Mouse (Mus musculus) MEL (cell line): ENCODE results near the gene Sardh. TPM values are rescaled to one million over a fixed set of nuclear protein-coding genes. Genes with fewer than 3 reads are reported as not detected.

ENCODE experiments used
- DNase-seq: peaks from one replicate; pipeline ENCODE4 v3.0.0; 2011; ENCODE audit warnings: low read depth, low spot score
- H3K27ac ChIP-seq: 2 replicates; pipeline ENCODE4 v1.5.1; 2012; ENCODE audit warnings: low read depth, mild to moderate bottlenecking, control low read depth, low read length, moderate library complexity; ENCODE audit not compliant: control insufficient read depth
- H3K27me3 ChIP-seq, 2 experiments: fragments of 150-350 bp in 1 of 2; sonication (generic) in 1 of 2; 2 replicates each; pipeline ENCODE4 v1.6.1; 2012; ENCODE audit warnings: low read length in 2 of 2, mild to moderate bottlenecking in 2 of 2, improper control_type of control experiment in 1 of 2, moderate library complexity in 1 of 2; ENCODE audit not compliant: insufficient read depth in 2 of 2, control insufficient read depth in 1 of 2
- H3K36me3 ChIP-seq, 2 experiments: 2 replicates each; pipeline ENCODE4 v1.6.1; 2012 to 2014; ENCODE audit warnings: low read length in 2 of 2, improper control_type of control experiment in 1 of 2, inconsistent platforms in 1 of 2, mild to moderate bottlenecking in 1 of 2; ENCODE audit not compliant: insufficient read depth in 2 of 2, control insufficient read depth in 1 of 2
- H3K4me1 ChIP-seq, 2 experiments: fragments of 150-350 bp in 1 of 2; sonication (generic) in 1 of 2; 2 replicates each; pipeline ENCODE4 v1.6.1; 2012; ENCODE audit warnings: low read length in 2 of 2, improper control_type of control experiment in 1 of 2, mild to moderate bottlenecking in 1 of 2; ENCODE audit not compliant: insufficient read depth in 2 of 2, control insufficient read depth in 1 of 2
- H3K4me3 ChIP-seq, 2 experiments: fragments of 150-350 bp in 1 of 2; sonication (generic) in 1 of 2; 2 replicates each; pipeline ENCODE4 v1.5.1; 2012; ENCODE audit warnings: low read depth in 2 of 2, low read length in 2 of 2, mild to moderate bottlenecking in 2 of 2, moderate library complexity in 2 of 2, control low read depth in 1 of 2, improper control_type of control experiment in 1 of 2; ENCODE audit not compliant: control insufficient read depth in 1 of 2, insufficient read depth in 1 of 2
- H3K79me2 ChIP-seq: 2 replicates; pipeline ENCODE4 v1.6.1; 2012; ENCODE audit warnings: mild to moderate bottlenecking, low read length, moderate library complexity; ENCODE audit not compliant: control insufficient read depth, poor library complexity, insufficient read depth
- H3K9ac ChIP-seq: 2 replicates; pipeline ENCODE4 v1.6.1; 2012; ENCODE audit warnings: low read depth, mild to moderate bottlenecking, control low read depth, low read length, moderate library complexity; ENCODE audit not compliant: control insufficient read depth, poor library complexity, severe bottlenecking
- H3K9me3 ChIP-seq: fragments of 150-350 bp; sonication (generic); replicated peaks from 2 replicates; pipeline ENCODE4 v1.6.1; 2012; ENCODE audit warnings: mild to moderate bottlenecking, low read length, improper control_type of control experiment, moderate library complexity; ENCODE audit not compliant: insufficient read depth
- BHLHE40 ChIP-seq: IDR thresholded peaks from 2 replicates; pipeline ENCODE4 v1.6.1; 2012; ENCODE audit warnings: low read depth, mild to moderate bottlenecking, inconsistent platforms, low read length, improper control_type of control experiment, borderline replicate concordance
- CHD1 ChIP-seq: IDR thresholded peaks from 2 replicates; pipeline ENCODE4 v1.6.1; 2012; ENCODE audit warnings: low read depth, mild to moderate bottlenecking, inconsistent platforms, low read length, improper control_type of control experiment
- CHD2 ChIP-seq: IDR thresholded peaks from 2 replicates; pipeline ENCODE4 v1.6.1; 2011; ENCODE audit warnings: low read length, improper control_type of control experiment
- CTCF ChIP-seq, 3 experiments: IDR thresholded peaks in 2 of 3; conservative IDR thresholded peaks in 1 of 3; 2 replicates each; pipeline ENCODE4 v1.5.1; 2011 to 2012; ENCODE audit warnings: low read length in 3 of 3, low read depth in 2 of 3, mild to moderate bottlenecking in 2 of 3, improper control_type of control experiment in 1 of 3, inconsistent platforms in 1 of 3, mixed read lengths in 1 of 3, moderate library complexity in 1 of 3; ENCODE audit not compliant: control insufficient read depth in 1 of 3, insufficient read depth in 1 of 3, poor library complexity in 1 of 3, severe bottlenecking in 1 of 3
- ELF1 ChIP-seq: IDR thresholded peaks from 2 replicates; pipeline ENCODE4 v1.6.1; 2014; ENCODE audit warnings: low read depth, mild to moderate bottlenecking, inconsistent platforms, low read length, improper control_type of control experiment, moderate library complexity
- EP300 ChIP-seq, 2 experiments: IDR thresholded peaks; 2 replicates each; pipeline ENCODE4 v1.6.1; 2011; ENCODE audit warnings: improper control_type of control experiment in 2 of 2, low read length in 2 of 2, low read depth in 1 of 2, mild to moderate bottlenecking in 1 of 2
- GATA1 ChIP-seq: IDR thresholded peaks from 2 replicates; pipeline ENCODE4 v1.6.1; 2011; ENCODE audit warnings: low read depth, low read length, improper control_type of control experiment
- HCFC1 ChIP-seq: IDR thresholded peaks from 2 replicates; pipeline ENCODE4 v1.6.1; 2012; ENCODE audit warnings: low read depth, mild to moderate bottlenecking, inconsistent platforms, low read length, improper control_type of control experiment, moderate library complexity
- JUND ChIP-seq: IDR thresholded peaks from 2 replicates; pipeline ENCODE4 v1.6.1; 2011; ENCODE audit warnings: low read depth, mild to moderate bottlenecking, improper control_type of control experiment, low read length
- MAX ChIP-seq: IDR thresholded peaks from 2 replicates; pipeline ENCODE4 v1.6.1; 2011; ENCODE audit warnings: low read length, improper control_type of control experiment
- MAZ ChIP-seq: IDR thresholded peaks from 2 replicates; pipeline ENCODE4 v1.6.1; 2012; ENCODE audit warnings: low read depth, mild to moderate bottlenecking, inconsistent platforms, low read length, improper control_type of control experiment
- MXI1 ChIP-seq: IDR thresholded peaks from 2 replicates; pipeline ENCODE4 v1.6.1; 2011; ENCODE audit warnings: mild to moderate bottlenecking, low read depth, low read length, improper control_type of control experiment
- MYC ChIP-seq: IDR thresholded peaks from 2 replicates; pipeline ENCODE4 v1.6.1; 2011; ENCODE audit warnings: low read depth, mild to moderate bottlenecking, low read length, improper control_type of control experiment, moderate library complexity
- NRF1 ChIP-seq: IDR thresholded peaks from 2 replicates; pipeline ENCODE4 v1.6.1; 2014; ENCODE audit warnings: low read depth, mild to moderate bottlenecking, inconsistent platforms, low read length, improper control_type of control experiment, moderate library complexity; ENCODE audit not compliant: poor library complexity, insufficient read depth, severe bottlenecking
- POLR2A ChIP-seq, 2 experiments: IDR thresholded peaks; 2 replicates each; pipeline ENCODE4 v1.6.1; 2011 to 2012; ENCODE audit warnings: low read length in 2 of 2, mild to moderate bottlenecking in 2 of 2, control low read depth in 1 of 2, improper control_type of control experiment in 1 of 2, low read depth in 1 of 2, moderate library complexity in 1 of 2; ENCODE audit not compliant: control insufficient read depth in 1 of 2, insufficient read depth in 1 of 2, poor library complexity in 1 of 2
- POLR2AphosphoS2 ChIP-seq: IDR thresholded peaks from 2 replicates; pipeline ENCODE4 v1.6.1; 2011; ENCODE audit warnings: low read length, improper control_type of control experiment
- POLR2AphosphoS5 ChIP-seq: IDR thresholded peaks from 2 replicates; pipeline ENCODE4 v1.6.1; 2012; ENCODE audit warnings: low read depth, borderline replicate concordance, mild to moderate bottlenecking, inconsistent platforms, low read length, moderate library complexity, mixed read lengths
- SIN3A ChIP-seq: IDR thresholded peaks from 2 replicates; pipeline ENCODE4 v1.6.1; 2012; ENCODE audit warnings: low read length, improper control_type of control experiment, inconsistent platforms
- SMC3 ChIP-seq: IDR thresholded peaks from 2 replicates; pipeline ENCODE4 v1.6.1; 2011; ENCODE audit warnings: low read depth, low read length, improper control_type of control experiment
- TAL1 ChIP-seq: IDR thresholded peaks from 2 replicates; pipeline ENCODE4 v1.6.1; 2012; ENCODE audit warnings: mild to moderate bottlenecking, inconsistent platforms, low read length, moderate library complexity, mixed read lengths
- TBP ChIP-seq: IDR thresholded peaks from 2 replicates; pipeline ENCODE4 v1.8.0; 2011; ENCODE audit warnings: low read depth, low read length, improper control_type of control experiment
- UBTF ChIP-seq: IDR thresholded peaks from 2 replicates; pipeline ENCODE4 v1.6.1; 2012; ENCODE audit warnings: low read depth, mild to moderate bottlenecking, inconsistent platforms, low read length, improper control_type of control experiment, moderate library complexity, borderline replicate concordance; ENCODE audit not compliant: insufficient read depth
- USF1 ChIP-seq: IDR thresholded peaks from 2 replicates; pipeline ENCODE4 v1.6.1; 2014; ENCODE audit warnings: low read depth, mild to moderate bottlenecking, inconsistent platforms, low read length, improper control_type of control experiment, moderate library complexity
- ZC3H11A ChIP-seq: IDR thresholded peaks from 2 replicates; pipeline ENCODE4 v1.6.1; 2012; ENCODE audit warnings: low read depth, mild to moderate bottlenecking, inconsistent platforms, low read length, improper control_type of control experiment
- ZKSCAN1 ChIP-seq: IDR thresholded peaks from 2 replicates; pipeline ENCODE4 v1.6.1; 2012; ENCODE audit warnings: low read depth, mild to moderate bottlenecking, inconsistent platforms, low read length, improper control_type of control experiment, moderate library complexity
- ZMIZ1 ChIP-seq: IDR thresholded peaks from 2 replicates; pipeline ENCODE4 v1.6.1; 2012; ENCODE audit warnings: low read depth, mild to moderate bottlenecking, inconsistent platforms, low read length, improper control_type of control experiment, moderate library complexity
- ZNF384 ChIP-seq: IDR thresholded peaks from 2 replicates; pipeline ENCODE4 v1.6.1; 2012; ENCODE audit warnings: low read depth, mild to moderate bottlenecking, inconsistent platforms, low read length, improper control_type of control experiment
- polyA plus RNA-seq, 2 experiments: library from polyadenylated mRNA; stranded (reverse) in 1 of 2; unstranded in 1 of 2; fragments of >175 nt in 1 of 2; fragments of >200 nt in 1 of 2; gene quantifications; 2 replicates each; pipeline versions ENCODE4 v1.2.1 to v1.2.4; 2012; ENCODE audit warnings: low replicate concordance in 2 of 2, low read depth in 1 of 2; ENCODE audit not compliant: insufficient read length in 2 of 2, insufficient read depth in 1 of 2, missing spikeins in 1 of 2
- total RNA-seq: library from RNA; depleted of rRNA; stranded (reverse); fragments of 300-350 nt; gene quantifications from 2 replicates; pipeline ENCODE4 v1.2.3, GENCODE M21; 2012

The Sardh gene
- total and polyA plus RNA-seq, 3 experiments = 0.19 to 0.23 TPM; not detected in 1

GRCm38 (mm10) chr2:27149457-27149856 is 98.7 kb downstream of the Sardh start:
- TF ChIP-seq MAZ (no peak), MYC (no peak), TAL1 (no peak), CTCF (IDR thresholded peaks at IDR 0.05 in 2 of 3, conservative IDR thresholded peaks at IDR 0.05 in 1 of 3; ENCODE audit: control insufficient read depth in 1 of 3, insufficient read depth in 1 of 3, low read depth in 2 of 3, low read length in 3 of 3, poor library complexity in 1 of 3, severe bottlenecking in 1 of 3) (no peak), ZNF384 (no peak), CHD1 (no peak), JUND (no peak), ZMIZ1 (no peak), SIN3A (no peak), USF1 (no peak), ELF1 (no peak), POLR2AphosphoS2 (no peak), GATA1 (no peak), MAX (no peak), POLR2AphosphoS5 (no peak)
- Histone ChIP-seq H3K9ac (no peak overlapping the region), H3K79me2 (no peaks in the 10 kb centered on the region), H3K4me3 (no peak overlapping the region), H3K9me3 (no peaks in the 10 kb centered on the region), H3K4me1 (no peaks in the 10 kb centered on the region), H3K27ac (no peak overlapping the region), H3K36me3 (no peaks in the 10 kb centered on the region), H3K27me3 (no peaks in the 10 kb centered on the region; a peak in 1 of 4 replicates)
- no peak for DNase-seq

- H3K27me3 ChIP-seq = no peaks in the 10 kb centered on the region; a peak in 1 of 4 replicates
- H3K9ac ChIP-seq = no peak overlapping the region
- no peak overlapping the region for H3K27ac ChIP-seq
- TF ChIP-seq BHLHE40 = no peak
- no peak for TF ChIP-seq USF1
- no peak for TF ChIP-seq ZKSCAN1
- TF ChIP-seq TBP = no peak
- no peak for TF ChIP-seq UBTF
- TF ChIP-seq SMC3 = no peak
- TF ChIP-seq NRF1 = no peak
- TF ChIP-seq POLR2A (IDR thresholded peaks at IDR 0.05; ENCODE audit: control insufficient read depth in 1 of 2, insufficient read depth in 1 of 2, low read depth in 1 of 2, low read length in 2 of 2, poor library complexity in 1 of 2) = no peak
- no peak for TF ChIP-seq GATA1
- no peak for TF ChIP-seq EP300 (IDR thresholded peaks at IDR 0.05; ENCODE audit: low read depth in 1 of 2, low read length in 2 of 2)
- TF ChIP-seq CHD2 = no peak
- TF ChIP-seq HCFC1 = no peak
- no peak for TF ChIP-seq ZC3H11A
- no peak for TF ChIP-seq MXI1
- TF ChIP-seq JUND = no peak
- no peak for DNase-seq
- H3K4me1 ChIP-seq = no peaks in the 10 kb centered on the region
- no peaks in the 10 kb centered on the region for H3K9me3 ChIP-seq
- H3K36me3 ChIP-seq = no peaks in the 10 kb centered on the region
- no peak overlapping the region for H3K4me3 ChIP-seq
- no peaks in the 10 kb centered on the region for H3K79me2 ChIP-seq
Observed at GRCm38 (mm10) chr2:27146840-27147239, 101.3 kb downstream of the Sardh start.
